Mouse (Mus musculus): ENCODE measurements around the gene Ascc3.

Gene Ascc3

GRCm38 (mm10) chr10:50711765-50712164, 119.3 kb downstream of the Ascc3 start:
- in situ Hi-C loops (cut with MboI; ENCODE audit: low pct_unique_long_range_greater_than_20kb in 1 of 2, low sequenced_read_pairs in 2 of 2, unreplicated experiment in 1 of 2): no loop called here

GRCm38 (mm10) chr10:50733459-50733858, 141.0 kb downstream of the Ascc3 start:
- in situ Hi-C loops (cut with MboI; ENCODE audit: low pct_unique_long_range_greater_than_20kb in 1 of 2, low sequenced_read_pairs in 2 of 2, unreplicated experiment in 1 of 2): no loop called here

- in situ Hi-C loops (cut with MboI; ENCODE audit: low pct_unique_long_range_greater_than_20kb in 1 of 2, low sequenced_read_pairs in 2 of 2, unreplicated experiment in 1 of 2): no loop called here
Measured at GRCm38 (mm10) chr10:50762069-50762468, 169.6 kb downstream of the Ascc3 start.

GRCm38 (mm10) chr10:50762984-50763383, 170.5 kb downstream of the Ascc3 start:
- in situ Hi-C loops (cut with MboI; ENCODE audit: low pct_unique_long_range_greater_than_20kb in 1 of 2, low sequenced_read_pairs in 2 of 2, unreplicated experiment in 1 of 2): no loop called here

GRCm38 (mm10) chr10:50763457-50764310, 171.2 kb downstream of the Ascc3 start:
- in situ Hi-C loops (cut with MboI; ENCODE audit: low pct_unique_long_range_greater_than_20kb in 1 of 2, low sequenced_read_pairs in 2 of 2, unreplicated experiment in 1 of 2): no loop called here

- in situ Hi-C loops (cut with MboI; ENCODE audit: low pct_unique_long_range_greater_than_20kb in 1 of 2, low sequenced_read_pairs in 2 of 2, unreplicated experiment in 1 of 2): no loop called here
Measured at GRCm38 (mm10) chr10:50772811-50773210, 180.3 kb downstream of the Ascc3 start.

- in situ Hi-C loops (cut with MboI; ENCODE audit: low pct_unique_long_range_greater_than_20kb in 1 of 2, low sequenced_read_pairs in 2 of 2, unreplicated experiment in 1 of 2): no loop called here
Measured at GRCm38 (mm10) chr10:50773846-50774245, 181.4 kb downstream of the Ascc3 start.

- in situ Hi-C loops (cut with MboI; ENCODE audit: low pct_unique_long_range_greater_than_20kb in 1 of 2, low sequenced_read_pairs in 2 of 2, unreplicated experiment in 1 of 2): no loop called here
Measured at GRCm38 (mm10) chr10:50792840-50793239, 200.4 kb downstream of the Ascc3 start.

GRCm38 (mm10) chr10:50801594-50801993, 209.1 kb downstream of the Ascc3 start:
- in situ Hi-C loops (cut with MboI; ENCODE audit: low pct_unique_long_range_greater_than_20kb in 1 of 2, low sequenced_read_pairs in 2 of 2, unreplicated experiment in 1 of 2): no loop called here

GRCm38 (mm10) chr10:50802380-50802779, 209.9 kb downstream of the Ascc3 start:
- in situ Hi-C loops (cut with MboI; ENCODE audit: low pct_unique_long_range_greater_than_20kb in 1 of 2, low sequenced_read_pairs in 2 of 2, unreplicated experiment in 1 of 2): no loop called here

- in situ Hi-C loops (cut with MboI; ENCODE audit: low pct_unique_long_range_greater_than_20kb in 1 of 2, low sequenced_read_pairs in 2 of 2, unreplicated experiment in 1 of 2): no loop called here
Measured at GRCm38 (mm10) chr10:50806166-50806565, 213.7 kb downstream of the Ascc3 start.

- in situ Hi-C loops (cut with MboI; ENCODE audit: low pct_unique_long_range_greater_than_20kb in 1 of 2, low sequenced_read_pairs in 2 of 2, unreplicated experiment in 1 of 2): no loop called here
Measured at GRCm38 (mm10) chr10:50822363-50822762, 229.9 kb downstream of the Ascc3 start.

- in situ Hi-C loops (cut with MboI; ENCODE audit: low pct_unique_long_range_greater_than_20kb in 1 of 2, low sequenced_read_pairs in 2 of 2, unreplicated experiment in 1 of 2): no loop called here
Measured at GRCm38 (mm10) chr10:50826829-50827228, 234.4 kb downstream of the Ascc3 start.

- in situ Hi-C loops (cut with MboI; ENCODE audit: low pct_unique_long_range_greater_than_20kb in 1 of 2, low sequenced_read_pairs in 2 of 2, unreplicated experiment in 1 of 2): no loop called here
Measured at GRCm38 (mm10) chr10:50834533-50834932, 242.1 kb downstream of the Ascc3 start.

GRCm38 (mm10) chr10:50843363-50843762, 250.9 kb downstream of the Ascc3 start:
- in situ Hi-C loops (cut with MboI; ENCODE audit: low pct_unique_long_range_greater_than_20kb in 1 of 2, low sequenced_read_pairs in 2 of 2, unreplicated experiment in 1 of 2): no loop called here

- in situ Hi-C loops (cut with MboI; ENCODE audit: low pct_unique_long_range_greater_than_20kb in 1 of 2, low sequenced_read_pairs in 2 of 2, unreplicated experiment in 1 of 2): no loop called here
Measured at GRCm38 (mm10) chr10:50868202-50868601, 275.7 kb downstream of the Ascc3 start.

GRCm38 (mm10) chr10:50876952-50877351, 284.5 kb downstream of the Ascc3 start:
- in situ Hi-C loops (cut with MboI; ENCODE audit: low pct_unique_long_range_greater_than_20kb in 1 of 2, low sequenced_read_pairs in 2 of 2, unreplicated experiment in 1 of 2): no loop called here

- in situ Hi-C loops (cut with MboI; ENCODE audit: low pct_unique_long_range_greater_than_20kb in 1 of 2, low sequenced_read_pairs in 2 of 2, unreplicated experiment in 1 of 2): no loop called here
Measured at GRCm38 (mm10) chr10:50881476-50882069, 289.1 kb downstream of the Ascc3 start.

GRCm38 (mm10) chr10:50882366-50882765, 289.9 kb downstream of the Ascc3 start:
- in situ Hi-C loops (cut with MboI; ENCODE audit: low pct_unique_long_range_greater_than_20kb in 1 of 2, low sequenced_read_pairs in 2 of 2, unreplicated experiment in 1 of 2): no loop called here

GRCm38 (mm10) chr10:50886305-50886704, 293.8 kb downstream of the Ascc3 start:
- in situ Hi-C loops (cut with MboI; ENCODE audit: low pct_unique_long_range_greater_than_20kb in 1 of 2, low sequenced_read_pairs in 2 of 2, unreplicated experiment in 1 of 2): no loop called here

Data from mouse embryonic stem cell (cell line).